Mouse (Mus musculus): ENCODE data around the gene Arid3a.

DNA sequence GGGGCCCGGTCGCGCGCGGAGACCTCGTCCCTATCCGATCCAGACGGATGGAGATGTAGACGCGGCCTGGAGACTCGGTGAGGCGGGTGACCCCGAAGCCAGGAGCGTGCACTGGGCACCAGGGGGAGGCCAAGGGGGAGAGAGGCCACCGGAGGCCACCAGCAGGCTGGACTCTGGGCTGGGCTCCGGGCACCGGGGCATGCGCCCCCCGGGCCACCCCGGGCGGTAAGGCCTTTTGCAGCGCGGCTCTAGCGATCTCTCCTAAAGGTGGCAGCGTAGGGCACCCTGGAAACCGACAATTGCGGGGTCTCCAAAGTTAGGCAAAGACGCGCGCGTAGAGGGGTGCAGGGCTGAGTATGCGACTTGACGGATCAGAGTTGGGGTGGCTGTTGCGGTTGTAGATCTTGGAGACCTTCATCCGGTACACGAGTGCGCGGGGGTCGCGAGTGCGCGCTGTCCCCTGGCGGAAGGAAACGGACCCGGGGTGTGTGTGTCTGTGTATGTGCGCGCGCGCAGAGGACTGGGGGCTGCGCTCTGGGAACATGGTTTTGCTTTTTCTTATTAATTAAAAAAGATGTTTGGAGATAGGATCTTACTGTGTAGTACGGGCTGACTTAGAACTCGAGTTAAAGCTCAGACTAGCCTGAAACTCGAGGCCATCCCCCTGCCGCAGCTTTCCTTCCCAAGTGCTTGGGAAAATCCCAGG, 634 bp downstream of the Arid3a start:
- no peak for TF ChIP-seq CTCF (IDR thresholded peaks at IDR 0.05; ENCODE audit: control insufficient read depth, insufficient read depth, insufficient replicate concordance, low read depth, low read length)
- TF ChIP-seq POLR2A (IDR thresholded peaks at IDR 0.05; ENCODE audit: control insufficient read depth, low read depth, low read length), result no peak
